Mouse (Mus musculus): Measurements from ENCODE around the gene Fgf11.

Gene Fgf11

DNA sequence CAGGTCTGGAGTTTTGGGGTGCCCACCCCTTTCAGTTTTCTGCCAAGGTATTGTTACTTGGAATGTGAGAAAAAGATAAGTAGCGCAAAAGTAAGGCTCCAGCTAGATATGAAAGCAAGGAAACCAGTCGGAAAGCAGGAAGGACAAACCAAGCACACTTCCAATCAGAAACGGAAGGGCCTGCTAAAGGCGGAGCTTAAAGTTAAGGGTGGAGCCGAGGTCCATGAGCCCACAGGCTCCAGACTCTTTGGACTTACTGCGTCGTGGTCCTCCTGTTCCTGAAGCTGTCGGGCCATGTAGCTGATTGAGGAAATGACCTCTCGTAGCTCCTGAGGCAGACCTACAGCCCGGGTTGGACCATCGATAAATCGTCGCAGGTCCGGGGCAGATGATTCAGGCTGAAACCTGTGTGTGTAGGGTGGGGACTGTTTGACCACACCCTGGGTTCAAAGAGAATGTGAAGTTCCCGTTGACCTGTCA is 16.8 kb downstream of the Fgf11 start:
- no peak for DNase-seq (ENCODE audit: extremely low spot score)

GRCm38 (mm10) chr11:69781828-69782227 is 19.8 kb downstream of the Fgf11 start:
- no peak for DNase-seq (ENCODE audit: extremely low spot score)

- no peak for DNase-seq (ENCODE audit: extremely low spot score)
These were observed 22.7 kb downstream of the Fgf11 start for GRCm38 (mm10) chr11:69778985-69779384.

DNA sequence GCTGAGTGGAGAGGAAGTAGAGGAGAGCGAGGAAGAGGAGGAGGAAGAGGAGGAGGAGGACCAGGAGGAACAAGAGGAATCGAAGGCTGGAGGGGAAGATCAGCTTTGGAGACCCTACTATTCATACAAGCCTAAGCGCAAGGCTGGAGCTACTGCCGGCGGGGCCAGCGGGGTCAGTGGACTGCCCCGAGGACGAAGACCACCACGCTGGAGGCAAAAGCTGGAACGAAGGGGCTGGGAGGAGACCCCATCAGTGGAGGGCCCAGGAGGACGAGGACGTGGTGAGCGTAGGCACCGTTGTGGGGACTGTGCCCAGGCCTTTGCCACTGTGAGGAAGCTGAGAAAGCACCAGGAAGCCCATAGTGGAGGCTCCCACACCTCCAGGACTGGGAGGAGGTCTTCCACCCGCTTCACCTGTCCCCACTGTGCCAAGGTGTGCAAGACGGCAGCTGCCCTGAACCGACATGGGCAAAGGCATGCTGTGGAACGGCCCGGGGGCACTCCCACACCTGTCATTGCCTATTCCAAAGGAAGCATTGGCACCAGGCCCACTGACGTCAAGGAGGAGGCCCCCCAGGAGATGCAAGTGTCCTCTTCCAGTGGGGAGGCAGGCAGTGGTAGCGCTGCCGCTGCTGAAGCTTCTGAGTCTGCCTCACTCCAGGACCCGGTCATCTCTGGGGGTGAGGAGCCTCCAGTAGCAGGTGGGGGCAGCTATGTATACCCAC is 23.2 kb downstream of the Fgf11 start:
- DNase-seq (ENCODE audit: extremely low spot score) = no peak

- no peak for DNase-seq (ENCODE audit: extremely low spot score)
These were observed 24.0 kb downstream of the Fgf11 start for GRCm38 (mm10) chr11:69777504-69778257.

DNA sequence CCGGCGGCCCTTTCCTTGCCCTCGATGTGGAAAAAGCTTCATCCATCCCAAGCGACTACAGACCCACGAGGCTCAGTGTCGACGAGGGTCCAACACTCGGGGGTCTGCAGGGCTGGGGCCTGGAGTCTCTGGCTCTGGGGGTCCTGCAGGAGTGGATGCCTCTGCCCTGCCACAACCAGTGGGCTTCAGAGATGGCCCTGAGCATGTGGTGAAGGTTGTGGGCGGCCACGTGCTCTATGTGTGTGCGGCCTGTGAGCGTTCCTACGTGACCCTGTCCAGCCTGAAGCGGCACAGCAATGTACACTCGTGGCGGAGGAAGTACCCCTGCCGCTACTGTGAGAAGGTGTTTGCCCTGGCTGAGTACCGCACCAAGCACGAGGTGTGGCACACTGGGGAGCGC is 25.2 kb downstream of the Fgf11 start:
- no peak for DNase-seq (ENCODE audit: extremely low spot score)

GRCm38 (mm10) chr11:69775716-69776115 is 25.9 kb downstream of the Fgf11 start:
- DNase-seq (ENCODE audit: extremely low spot score) = no peak

DNA sequence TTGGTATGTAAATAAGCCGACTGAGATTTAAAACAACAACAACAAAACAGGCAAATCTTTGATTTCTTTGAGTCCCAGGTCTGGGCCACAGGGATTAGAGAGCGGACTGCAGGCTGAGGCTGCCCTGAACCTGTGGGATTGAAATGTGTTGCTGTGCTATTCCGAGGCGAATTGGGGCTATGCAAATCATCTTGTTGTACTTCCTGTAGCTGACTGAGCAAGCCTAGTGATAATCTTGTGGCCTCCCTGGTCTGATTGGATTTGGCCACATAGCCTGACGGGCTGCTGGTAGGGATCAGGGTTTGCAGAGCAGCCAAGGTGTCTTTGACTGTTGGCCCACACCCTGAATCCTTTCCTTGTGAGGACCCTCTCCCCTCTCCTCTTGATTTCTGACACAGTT is 26.7 kb downstream of the Fgf11 start:
- no peak for DNase-seq (ENCODE audit: extremely low spot score)

DNA sequence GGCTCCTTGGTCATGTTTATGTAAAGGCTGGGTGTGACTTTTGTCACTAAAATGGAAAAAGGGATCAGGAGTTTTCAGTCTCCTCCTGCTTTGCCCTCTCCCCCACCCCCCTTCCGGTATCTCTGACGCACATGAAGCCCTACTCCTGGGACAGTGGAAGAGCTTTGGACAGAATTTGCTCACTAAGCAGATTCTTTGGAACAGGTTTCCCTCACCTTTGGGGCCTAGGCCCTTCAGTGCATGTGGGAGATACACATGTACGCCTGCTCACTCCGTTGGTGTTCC is 34.1 kb downstream of the Fgf11 start:
- DNase-seq (ENCODE audit: extremely low spot score) = no peak

DNA sequence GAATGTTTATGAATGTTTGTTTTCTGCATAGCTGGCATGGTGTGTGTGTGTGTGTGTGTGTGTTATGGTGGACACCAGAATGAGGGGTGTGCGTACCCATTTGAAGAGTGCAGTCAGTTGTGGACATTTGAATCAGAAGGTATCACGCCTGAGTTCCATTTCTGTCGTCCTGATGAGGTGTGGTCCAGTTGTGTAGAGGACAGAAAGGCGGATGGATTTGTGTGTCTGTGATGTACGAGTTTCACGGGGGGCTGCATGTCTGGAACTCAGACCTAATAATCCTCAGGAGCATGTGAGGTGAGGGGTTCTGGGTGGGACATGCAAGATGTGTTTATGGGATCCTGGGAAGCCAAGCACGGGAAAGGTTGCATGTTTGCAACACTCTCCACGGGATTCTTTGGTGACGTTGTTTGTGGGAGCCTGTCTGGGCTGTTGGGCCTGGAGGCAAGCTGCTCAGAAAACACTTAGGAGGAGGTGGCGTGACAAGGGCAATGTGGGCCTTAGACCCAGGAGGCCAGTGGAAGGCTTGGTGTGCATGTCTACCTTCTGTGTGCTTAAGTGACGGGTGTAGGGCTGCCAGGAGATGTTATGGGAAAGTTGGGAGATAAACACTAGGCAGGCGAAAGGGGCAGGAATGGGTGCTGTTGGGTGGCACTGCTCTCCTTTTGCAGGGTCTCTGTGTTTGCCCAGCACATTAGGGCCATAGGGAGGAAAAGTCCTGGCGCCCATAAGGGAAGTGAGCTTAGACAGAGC is 34.6 kb downstream of the Fgf11 start:
- no peak for DNase-seq (ENCODE audit: extremely low spot score)

DNA sequence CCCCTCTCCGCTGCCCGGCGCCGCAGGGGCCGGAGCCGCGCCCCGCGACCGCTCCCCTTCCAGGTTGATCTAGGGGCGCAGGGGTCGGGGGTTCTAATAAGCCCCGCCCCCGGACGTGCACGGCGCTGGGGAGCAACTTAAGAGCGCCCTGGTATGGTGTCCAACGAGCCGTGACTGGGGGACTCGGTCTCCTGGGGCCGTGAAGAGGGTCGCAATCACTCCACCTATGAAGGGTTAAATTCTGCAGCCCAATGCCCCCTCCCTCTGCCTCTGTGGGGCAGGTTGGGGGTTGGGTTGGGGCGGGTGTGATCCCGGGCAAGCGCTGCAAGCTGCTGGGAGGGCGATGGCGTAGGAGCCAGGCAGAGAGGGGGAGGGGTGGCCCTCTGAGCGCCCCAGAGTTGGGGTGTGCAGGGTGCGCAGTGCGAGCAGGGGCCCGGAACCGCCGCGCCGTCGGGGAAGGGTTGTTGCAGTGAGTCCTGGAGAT is 35.5 kb downstream of the Fgf11 start:
- DNase-seq (ENCODE audit: extremely low spot score) = peak; percentile 65

- peak; percentile 34 for DNase-seq (ENCODE audit: extremely low spot score)
These were observed 36.2 kb downstream of the Fgf11 start, which contains the start of gene Zbtb4 for GRCm38 (mm10) chr11:69765221-69766125. Gene Zbtb4, plus strand, starts transcription at chr11:69765912.

GRCm38 (mm10) chr11:69763551-69763950 is 38.1 kb downstream of the Fgf11 start:
- DNase-seq (ENCODE audit: extremely low spot score) = no peak

- no peak for DNase-seq (ENCODE audit: extremely low spot score)
These were observed 39.8 kb downstream of the Fgf11 start, which contains the start of gene Slc35g3 for GRCm38 (mm10) chr11:69761868-69762267. Gene Slc35g3, minus strand, starts transcription at chr11:69761968.

DNA sequence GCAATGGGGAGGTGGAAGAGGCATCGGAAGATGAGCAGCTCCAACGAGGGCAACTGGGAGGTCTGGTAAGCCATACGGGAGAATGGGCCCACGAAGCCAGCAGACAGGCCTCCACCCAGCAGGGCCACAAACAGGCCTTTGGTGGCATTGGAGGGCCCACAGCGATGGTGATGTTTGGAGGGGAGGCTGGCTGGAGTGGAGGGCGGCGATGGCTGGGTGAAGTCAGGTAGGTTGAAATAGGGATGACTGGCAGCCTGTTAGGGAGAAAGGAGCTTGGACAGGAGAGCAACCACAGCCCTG is 40.8 kb downstream of the Fgf11 start:
- DNase-seq (ENCODE audit: extremely low spot score) = no peak

DNA sequence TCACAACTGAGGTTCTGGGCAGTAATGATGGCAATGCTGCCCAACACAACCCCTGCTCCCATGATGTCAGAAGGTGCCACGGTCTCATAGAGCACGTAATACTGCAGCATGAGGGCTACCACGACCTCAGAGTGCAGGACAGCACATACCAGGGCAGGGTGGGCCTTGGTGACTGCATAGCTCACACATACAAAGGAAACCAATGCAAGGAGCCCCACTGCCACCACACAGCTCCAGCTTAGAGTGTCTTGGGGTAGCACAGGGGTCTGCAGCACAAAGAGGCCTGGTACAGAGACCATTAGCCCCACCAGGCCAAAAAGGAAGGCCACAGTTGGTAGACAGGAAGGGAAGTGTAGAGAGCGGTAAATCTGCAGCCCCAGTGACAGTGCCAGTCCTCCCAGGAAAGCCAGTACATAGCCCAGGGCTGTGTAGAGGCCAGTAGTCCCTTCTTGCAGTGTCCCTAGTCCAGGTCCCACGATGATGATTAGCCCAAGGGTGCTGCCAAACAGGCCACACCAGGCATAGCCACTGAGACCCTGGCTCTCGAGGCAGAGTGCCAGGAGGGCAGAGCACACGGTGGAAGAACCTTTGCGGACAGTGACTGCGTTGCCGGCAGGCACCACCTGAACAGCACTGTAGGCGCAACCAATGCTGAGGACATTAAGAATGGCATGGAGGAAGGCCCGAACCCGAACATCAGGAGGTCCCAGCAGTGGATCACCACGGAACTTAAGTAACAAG is 41.3 kb downstream of the Fgf11 start:
- no peak for DNase-seq (ENCODE audit: extremely low spot score)

DNA sequence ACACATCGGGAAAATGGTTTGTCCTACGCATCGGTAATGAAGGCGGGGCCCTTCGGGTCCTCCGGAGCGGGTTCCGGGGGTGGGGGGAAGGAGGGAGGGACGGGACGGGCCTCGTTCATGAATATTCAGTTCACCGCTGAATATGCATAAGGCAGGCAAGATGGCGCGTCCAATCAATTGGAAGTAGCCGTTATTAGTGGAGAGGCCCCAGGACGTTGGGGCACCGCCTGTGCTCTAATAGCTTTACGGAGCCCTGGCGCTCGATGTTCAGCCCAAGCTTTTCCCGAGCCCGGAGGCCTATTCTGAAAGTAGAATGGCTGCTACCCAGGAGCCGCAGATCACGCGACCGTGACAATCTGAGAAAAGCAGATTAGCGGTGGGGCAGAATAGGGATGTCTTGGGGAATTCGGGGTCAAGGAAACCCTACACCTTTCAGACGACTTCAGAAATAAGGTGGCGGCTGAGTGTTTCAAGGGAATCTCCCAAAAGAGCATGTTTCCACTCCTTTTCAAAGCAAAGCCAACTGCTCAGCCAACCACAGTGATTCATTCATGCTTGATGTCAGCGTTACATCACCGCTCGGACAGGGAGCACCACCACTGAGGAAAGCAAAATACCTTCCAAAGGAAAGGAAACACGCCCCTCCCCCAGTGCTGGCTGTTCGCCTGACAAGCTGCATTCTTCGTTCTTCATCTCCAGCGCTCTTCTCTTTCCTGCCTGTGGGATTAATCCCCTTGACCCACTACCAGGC is 42.5 kb downstream of the Fgf11 start:
- peak; percentile 95 for DNase-seq (ENCODE audit: extremely low spot score)

GRCm38 (mm10) chr11:69758478-69758970 is 43.1 kb downstream of the Fgf11 start, which contains the start of gene Polr2a:
Gene Polr2a, minus strand, starts transcription at chr11:69758637.
- peak; percentile 99 for DNase-seq (ENCODE audit: extremely low spot score)

DNA sequence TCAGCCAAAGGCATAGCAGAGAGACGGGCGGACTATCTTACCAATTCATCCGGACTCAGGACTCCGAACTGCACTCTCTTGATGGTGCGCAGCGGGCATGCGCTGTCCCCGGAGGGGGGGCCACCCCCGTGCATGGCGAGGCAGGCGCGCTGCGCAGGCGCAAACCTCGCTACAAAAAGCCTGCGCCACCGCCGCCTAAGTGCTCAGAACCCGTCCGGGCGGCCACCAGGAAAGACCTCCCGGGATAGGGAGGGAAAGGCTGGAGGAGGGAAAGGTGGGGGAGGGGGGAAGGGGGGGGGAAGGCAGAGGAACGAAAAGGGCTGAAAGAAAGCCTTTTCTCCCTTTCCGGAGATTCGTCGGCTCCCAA is 43.6 kb downstream of the Fgf11 start:
- DNase-seq (ENCODE audit: extremely low spot score) = peak; percentile 91

All from embryo, embryonic 9.5 days (tissue).